Mouse (Mus musculus) left cerebral cortex, adult 9 months (tissue): ENCODE results near the gene Rpf2.
A peak's percentile ranks its signal among the peaks of the same experiment; 100 is the strongest.

Experiments used
- DNase-seq, 2 experiments: peaks; one replicate each; pipeline ENCODE4 v3.0.0; 2022; ENCODE audit warnings: low spot score in 2 of 2

Gene Rpf2

GRCm38 (mm10) chr10:40246374-40247165 is at the start of gene Rpf2:
Gene Rpf2, minus strand, starts transcription at chr10:40247036.
- peak; percentile 45 to 81 for DNase-seq

DNA sequence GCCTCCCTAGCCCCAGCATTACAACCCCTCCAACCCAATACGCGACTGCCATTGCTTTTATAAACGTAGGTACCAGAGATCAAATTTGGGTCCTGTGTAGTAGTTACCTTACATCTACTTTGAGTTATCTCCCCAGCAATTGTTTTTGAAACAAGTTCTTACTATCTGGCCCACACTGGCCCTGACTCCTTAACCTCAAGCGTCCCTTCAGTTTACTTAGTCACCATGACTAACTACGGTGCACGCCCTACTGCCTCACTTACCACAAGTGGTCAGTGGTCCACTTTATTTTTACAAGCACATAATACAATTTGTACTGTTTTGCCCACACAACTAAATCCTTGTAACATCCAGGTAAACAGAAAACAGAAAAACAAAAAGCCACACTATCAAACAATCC is 45.8 kb upstream of the Rpf2 start:
- DNase-seq = no peak

DNA sequence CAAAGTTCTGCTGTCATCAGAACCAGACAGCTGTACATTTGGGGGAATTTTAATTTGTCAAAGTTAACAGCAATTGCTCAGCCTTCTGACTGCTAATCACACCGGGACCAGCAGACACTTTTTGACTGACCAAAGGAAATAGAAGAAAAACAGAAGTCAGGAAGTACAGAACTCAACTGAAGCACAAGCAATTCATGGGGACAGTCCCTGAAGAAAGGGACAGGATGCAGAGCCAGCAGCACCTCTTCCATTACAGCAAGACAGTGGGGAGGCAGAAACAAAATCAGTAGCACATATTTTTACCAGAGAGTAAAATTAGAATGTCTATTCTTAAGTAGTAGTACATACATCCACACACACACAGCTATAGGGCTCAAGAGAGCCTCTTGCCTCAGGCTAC is 39.9 kb upstream of the Rpf2 start:
- DNase-seq = no peak

- no peak for DNase-seq
Measured at GRCm38 (mm10) chr10:40285571-40285970, 38.7 kb upstream of the Rpf2 start.

DNA sequence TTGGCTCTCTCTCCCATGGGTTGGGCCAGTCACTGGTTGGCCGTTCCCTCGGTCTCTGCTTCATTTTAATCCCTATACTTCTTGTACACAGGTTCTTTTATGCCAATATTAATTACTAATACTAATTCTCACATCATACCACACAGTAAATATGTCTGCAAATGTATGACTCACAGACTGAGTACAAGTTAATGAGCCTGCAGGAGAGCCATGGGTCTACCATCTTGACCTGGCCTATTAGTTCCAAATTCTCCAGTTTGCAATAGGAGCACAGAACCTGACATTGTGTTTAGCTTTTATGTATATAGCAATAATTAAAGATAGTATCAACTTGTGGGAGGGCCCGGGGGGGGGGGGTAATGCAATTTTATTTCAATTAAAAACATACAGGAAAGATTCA is 38.2 kb upstream of the Rpf2 start:
- DNase-seq = no peak

- peak in 1 of 2 experiments; percentile 48 for DNase-seq
Measured at GRCm38 (mm10) chr10:40284179-40284831, 37.5 kb upstream of the Rpf2 start.

- DNase-seq = no peak
Measured at GRCm38 (mm10) chr10:40283636-40284035, 36.8 kb upstream of the Rpf2 start.

DNA sequence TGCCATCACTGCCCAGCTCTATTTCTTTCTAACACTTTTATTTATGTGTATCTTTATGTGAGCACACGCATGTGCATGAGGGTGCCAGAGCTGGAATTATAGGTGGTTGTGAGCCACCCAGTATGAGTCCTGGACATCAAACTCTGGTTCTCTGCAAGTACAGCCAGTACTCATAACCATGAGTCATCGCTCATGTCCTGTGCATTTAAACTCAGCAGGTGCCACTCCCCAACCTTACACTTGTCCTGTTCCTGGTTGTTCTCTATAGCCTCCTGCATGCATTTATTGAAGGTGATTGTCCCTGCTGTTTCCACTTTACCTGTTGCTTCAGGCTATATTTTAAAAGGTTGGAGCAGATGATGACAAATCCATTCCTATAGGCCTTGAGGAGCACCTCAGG is 34.7 kb upstream of the Rpf2 start:
- no peak for DNase-seq

GRCm38 (mm10) chr10:40278317-40278716 is 31.5 kb upstream of the Rpf2 start:
- no peak for DNase-seq

- no peak for DNase-seq
Measured at GRCm38 (mm10) chr10:40275991-40276390, 29.2 kb upstream of the Rpf2 start.

- no peak for DNase-seq
Measured at GRCm38 (mm10) chr10:40273938-40274337, 27.1 kb upstream of the Rpf2 start.

GRCm38 (mm10) chr10:40271216-40271615 is 24.4 kb upstream of the Rpf2 start:
- no peak for DNase-seq

DNA sequence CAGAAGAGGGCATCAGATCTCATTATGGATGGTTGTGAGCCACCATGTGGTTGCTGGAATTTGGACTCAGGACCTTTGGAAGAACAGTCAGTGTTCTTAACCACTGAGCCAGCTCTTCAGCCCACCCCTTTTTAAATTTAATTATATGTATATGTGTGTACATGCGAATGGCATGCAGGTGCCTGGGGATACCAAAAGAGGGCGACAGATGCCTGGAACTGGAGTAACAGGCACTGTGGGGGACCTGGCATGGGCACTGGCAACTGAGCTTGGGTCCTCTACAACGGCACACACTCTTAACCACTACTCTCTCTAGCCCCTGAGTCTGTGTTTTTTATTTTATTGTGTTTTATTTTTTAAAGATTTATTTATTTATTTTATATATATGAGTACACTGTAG is 18.1 kb upstream of the Rpf2 start:
- no peak for DNase-seq

GRCm38 (mm10) chr10:40263691-40264090 is 16.9 kb upstream of the Rpf2 start:
- no peak for DNase-seq

GRCm38 (mm10) chr10:40262200-40262599 is 15.4 kb upstream of the Rpf2 start:
- no peak for DNase-seq

GRCm38 (mm10) chr10:40260305-40260704 is 13.5 kb upstream of the Rpf2 start:
- DNase-seq = no peak

- no peak for DNase-seq
Measured at GRCm38 (mm10) chr10:40259542-40259941, 12.7 kb upstream of the Rpf2 start.

- DNase-seq = peak in 1 of 2 experiments; percentile 61
Measured at GRCm38 (mm10) chr10:40258976-40259375, 12.1 kb upstream of the Rpf2 start.

DNA sequence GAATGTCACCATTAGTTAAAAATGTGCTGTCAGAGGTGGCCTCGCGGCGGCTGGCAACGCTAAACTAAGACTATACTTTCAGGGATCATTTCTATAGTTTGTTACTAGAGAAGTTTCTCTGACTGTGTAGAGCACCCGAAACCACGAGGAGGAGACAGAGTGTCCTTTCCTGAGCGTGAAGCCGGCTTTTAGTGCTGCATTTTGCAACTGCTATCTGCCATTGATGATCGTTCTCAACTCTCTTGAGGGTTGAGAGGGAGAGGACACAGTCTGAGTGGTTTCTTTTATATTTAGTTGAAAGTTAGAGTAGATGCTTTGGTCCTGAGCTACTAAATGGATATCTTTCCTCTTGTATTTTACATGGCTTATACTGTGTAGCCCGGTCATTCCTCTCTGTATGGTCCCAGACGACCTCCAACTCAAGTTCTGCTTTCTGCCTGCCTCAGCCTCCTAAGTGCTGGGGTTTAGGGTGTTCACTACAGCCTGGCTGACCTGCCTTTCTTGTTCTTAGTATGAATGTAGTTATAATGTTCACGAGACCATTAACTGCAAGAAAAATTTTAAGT is 11.6 kb upstream of the Rpf2 start:
- DNase-seq = peak; percentile 36 to 57

GRCm38 (mm10) chr10:40257414-40258255 is 10.8 kb upstream of the Rpf2 start, which contains the start of gene Gtf3c6:
Gene Gtf3c6, minus strand, starts transcription at chr10:40258108.
- peak; percentile 73 to 93 for DNase-seq

- DNase-seq = peak in 1 of 2 experiments; percentile 49
Measured at GRCm38 (mm10) chr10:40256716-40257115, 9.9 kb upstream of the Rpf2 start.

- DNase-seq = no peak
Measured at GRCm38 (mm10) chr10:40250969-40251368, 4.1 kb upstream of the Rpf2 start.
